Mouse (Mus musculus) gastrocnemius, postnatal 36 days (tissue): ENCODE results near the gene Ifitm5. TPM values are rescaled to one million over a fixed set of nuclear protein-coding genes. Genes with fewer than 3 reads are reported as not detected.
A peak's percentile ranks its signal among the peaks of the same experiment; 100 is the strongest.

Source experiments
- DNase-seq, 2 experiments: peaks; one replicate each; pipeline ENCODE4 v3.0.0; 2022
- intact Hi-C: fragments of 180-260 bp; cut with DNase I; formaldehyde crosslinking; loops from one replicate; pipeline ENCODE4 v1.15.1; 2025
- total RNA-seq, 2 experiments: library from RNA; stranded (reverse); gene quantifications; 2 replicates each; pipeline ENCODE4 v1.2.3; 2021

Gene Ifitm5
- total RNA-seq, 2 experiments from 2014 or later, result 0.35 TPM; not detected in 1

DNA sequence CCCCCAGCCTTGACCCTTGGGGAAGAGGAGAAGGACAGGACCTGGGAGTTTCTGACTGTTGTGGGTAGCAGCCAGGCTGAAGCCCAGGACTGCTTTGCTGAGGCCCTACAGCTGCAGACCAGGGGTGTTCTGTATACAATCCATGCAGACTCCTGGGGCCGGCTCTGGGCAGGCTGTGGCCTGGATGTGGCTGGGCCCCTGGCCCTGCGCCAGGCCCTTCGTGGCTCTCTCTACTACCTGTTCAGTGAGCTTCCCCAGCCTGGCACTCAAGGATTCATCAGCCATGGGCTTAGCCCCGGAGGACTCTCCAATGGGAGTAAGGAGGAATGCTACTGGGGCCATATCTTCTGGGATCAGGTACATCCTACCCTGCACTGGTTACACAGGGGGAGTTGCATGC, 6.7 kb downstream of the Ifitm5 start:
- DNase-seq, result no peak
- intact Hi-C loops, result no loop called here

DNA sequence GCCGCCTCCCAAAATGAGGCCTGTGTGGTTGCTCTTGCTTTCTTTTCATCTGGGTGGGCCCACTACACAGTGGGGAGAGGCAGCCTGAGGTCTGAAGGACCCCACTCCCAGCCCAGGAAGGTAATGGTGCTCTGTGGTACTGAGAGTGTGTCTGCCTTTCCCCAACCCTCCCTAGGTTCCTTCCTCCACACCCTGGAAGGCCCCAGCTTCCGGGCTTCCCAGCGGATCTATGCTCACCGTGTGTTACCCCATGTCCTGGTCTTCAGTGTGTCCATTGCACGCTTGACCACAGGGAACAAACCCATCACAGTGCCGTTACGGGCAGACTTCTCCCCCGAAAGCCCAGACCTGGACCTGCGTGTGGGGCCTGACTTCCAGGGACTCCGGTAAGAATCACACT, 7.3 kb downstream of the Ifitm5 start:
- intact Hi-C loops, result no loop called here
- no peak for DNase-seq

DNA sequence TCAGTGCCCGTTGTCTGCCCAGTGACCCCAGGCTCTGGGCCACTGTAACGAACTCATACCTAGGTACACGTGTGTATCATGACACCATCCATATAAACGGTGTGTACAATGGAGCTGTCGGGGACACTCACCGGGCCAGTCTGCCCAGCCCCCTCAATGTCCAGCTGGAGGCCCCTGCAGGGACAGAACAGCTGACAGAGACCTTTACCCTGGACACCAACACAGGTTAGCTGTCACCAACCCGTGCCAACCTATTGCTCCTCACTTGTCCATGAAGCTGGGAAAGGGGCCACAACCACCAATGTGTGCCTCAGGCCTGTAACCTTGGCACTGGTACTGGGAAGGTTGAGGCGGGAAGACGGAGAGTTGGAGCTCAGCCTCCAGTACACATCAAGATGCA, 7.8 kb downstream of the Ifitm5 start:
- intact Hi-C loops, result no loop called here
- no peak for DNase-seq

DNA sequence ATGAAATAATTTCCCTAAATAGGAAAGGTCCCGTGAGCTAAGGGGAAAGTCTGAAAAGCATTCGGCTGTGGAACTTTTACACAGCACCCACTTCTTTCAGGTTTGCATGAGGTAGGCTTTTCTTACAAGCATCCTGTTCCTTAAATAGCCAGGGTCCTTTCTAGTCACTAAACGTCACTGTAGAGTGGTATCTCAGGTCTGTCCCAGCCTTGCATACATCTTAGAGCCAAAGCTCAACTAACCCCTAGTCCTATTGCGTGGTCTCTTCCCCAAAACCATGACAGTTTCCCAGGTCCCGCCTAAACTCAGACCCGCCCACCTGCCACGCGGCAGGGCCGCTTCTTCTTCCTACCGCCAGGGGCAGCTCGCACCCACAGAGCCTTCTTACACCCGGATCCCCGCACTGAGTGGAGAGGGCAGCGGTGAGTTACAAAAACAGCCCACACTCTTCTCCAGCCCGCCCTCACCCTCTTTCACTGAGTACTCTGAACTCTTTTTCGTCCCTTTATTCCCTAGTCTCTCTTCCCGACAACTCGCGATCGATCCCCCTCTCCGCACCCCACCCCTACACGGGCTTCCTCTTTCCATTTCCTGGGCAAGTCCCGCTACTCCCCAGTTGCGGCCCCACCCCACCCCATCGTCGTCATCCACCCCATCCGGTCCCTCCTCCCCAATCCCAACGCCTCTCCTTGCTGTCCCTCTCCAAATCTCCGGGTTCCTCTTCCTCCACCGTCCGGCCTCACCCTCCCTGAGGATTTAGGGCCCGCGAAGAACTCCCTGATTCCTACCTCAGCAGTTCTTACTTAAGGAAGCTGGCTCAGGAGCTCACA, 8.7 kb downstream of the Ifitm5 start, which contains the start of gene Pgghg:
TSS of gene Pgghg (plus strand) at position 170 of the 830 bp plus-strand sequence.
- intact Hi-C loops, result no loop called here
- peak; percentile 80 to 89 for DNase-seq

DNA sequence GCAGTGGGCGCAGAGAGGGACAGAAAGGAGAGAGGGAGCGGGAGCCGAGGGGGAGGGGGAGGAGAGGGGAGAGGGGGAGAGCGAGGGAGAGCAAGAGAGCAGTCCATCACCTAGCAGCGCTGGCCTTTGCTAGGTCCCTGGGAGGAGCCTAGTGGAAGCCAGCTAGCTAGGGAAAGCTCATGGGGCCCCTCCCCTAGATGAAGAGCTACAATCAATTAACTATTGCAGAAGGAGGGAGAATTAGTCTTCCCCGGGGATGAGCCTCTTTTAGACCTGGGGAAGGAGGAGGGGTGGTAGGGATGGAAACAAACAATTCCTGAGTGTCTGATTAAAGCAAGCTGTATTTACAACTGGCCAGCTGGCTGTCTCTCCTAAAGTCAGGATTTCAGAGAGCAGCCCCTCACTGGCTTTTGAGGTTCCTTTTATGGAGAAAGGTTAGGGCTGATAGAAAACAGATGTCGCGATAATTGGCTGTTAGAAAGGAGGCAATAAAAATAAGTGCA, 10.4 kb downstream of the Ifitm5 start:
- no peak for DNase-seq
- intact Hi-C loops, result no loop called here

DNA sequence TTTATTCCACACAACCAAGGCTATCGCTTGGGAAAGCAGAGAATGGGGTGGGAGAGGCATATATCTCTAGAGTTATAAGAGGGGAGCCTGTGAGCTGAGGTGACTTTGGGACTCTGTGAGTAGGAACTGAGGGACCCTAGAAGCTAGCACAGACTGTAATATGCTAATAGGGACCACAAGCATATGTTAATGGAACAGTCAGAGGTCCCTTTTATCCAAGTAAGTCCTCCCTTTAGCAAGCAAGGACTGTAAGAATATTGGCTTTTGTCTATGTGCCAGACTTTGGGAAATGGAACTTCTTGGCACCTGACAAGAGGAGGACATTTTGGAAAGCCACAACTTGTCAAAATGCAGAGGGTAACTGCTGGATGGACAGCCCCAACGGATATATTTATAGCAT, 11.2 kb downstream of the Ifitm5 start:
- intact Hi-C loops, result no loop called here
- no peak for DNase-seq

DNA sequence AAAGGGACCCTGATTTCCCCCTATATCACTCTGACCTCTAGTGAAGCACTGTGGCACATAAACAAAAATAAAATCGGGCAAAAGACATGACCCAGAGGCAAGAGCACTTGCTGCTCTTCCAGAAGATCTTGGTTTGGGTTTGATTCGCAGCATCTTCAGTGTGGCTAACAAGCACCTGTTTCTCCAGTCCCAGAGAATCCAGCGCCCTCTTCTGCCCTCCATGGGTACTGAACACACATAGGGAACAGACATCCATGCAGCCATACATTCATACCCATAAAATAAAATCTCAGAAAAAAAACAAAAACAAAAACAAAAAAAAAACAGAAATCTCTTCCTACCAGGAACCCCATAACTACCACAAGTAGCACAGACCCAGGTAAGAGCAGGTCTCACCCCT, 11.7 kb downstream of the Ifitm5 start:
- intact Hi-C loops, result no loop called here
- no peak for DNase-seq

DNA sequence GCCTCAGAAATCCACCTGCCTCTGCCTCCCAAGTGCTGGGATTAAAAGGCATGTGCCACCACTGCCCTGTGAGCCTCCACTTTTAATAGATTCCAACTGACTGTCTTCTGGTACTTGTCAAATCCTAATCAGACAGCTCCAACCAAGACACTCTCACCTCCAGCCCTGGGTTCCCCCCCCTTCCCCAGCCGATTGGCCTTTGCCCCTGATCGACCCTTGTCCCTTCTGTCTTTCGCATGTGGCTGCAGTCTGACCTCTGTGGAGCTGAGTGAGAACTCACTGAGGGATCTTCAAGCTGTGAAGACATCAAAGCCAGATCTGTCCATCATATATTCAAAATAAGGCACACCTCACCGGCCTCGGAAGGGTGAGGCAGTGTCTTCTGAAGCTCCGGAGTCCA, 22.9 kb downstream of the Ifitm5 start:
- DNase-seq, result no peak
- intact Hi-C loops, result no loop called here

DNA sequence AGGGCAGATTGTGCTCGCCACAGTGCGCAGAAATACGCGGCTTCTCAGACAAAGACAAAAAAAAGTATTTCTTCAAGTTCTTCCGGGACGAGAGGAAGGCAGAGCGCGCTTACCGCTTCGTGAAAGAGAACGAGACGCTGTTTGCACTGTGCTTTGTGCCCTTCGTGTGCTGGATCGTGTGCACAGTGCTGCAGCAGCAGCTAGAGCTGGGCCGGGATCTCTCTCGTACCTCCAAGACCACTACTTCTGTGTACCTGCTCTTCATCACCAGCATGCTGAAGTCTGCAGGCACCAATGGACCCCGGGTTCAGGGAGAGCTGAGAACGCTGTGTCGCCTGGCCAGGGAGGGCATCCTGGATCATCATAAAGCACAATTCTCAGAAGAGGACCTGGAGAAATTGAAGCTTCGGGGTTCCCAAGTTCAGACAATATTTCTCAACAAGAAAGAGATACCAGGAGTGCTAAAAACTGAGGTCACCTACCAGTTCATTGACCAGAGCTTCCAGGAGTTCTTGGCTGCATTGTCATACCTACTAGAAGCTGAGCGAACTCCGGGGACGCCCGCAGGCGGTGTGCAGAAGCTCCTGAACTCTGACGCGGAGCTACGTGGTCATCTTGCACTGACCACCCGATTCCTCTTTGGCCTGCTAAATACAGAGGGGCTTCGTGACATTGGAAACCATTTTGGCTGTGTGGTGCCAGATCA, 26.9 kb downstream of the Ifitm5 start:
- no peak for DNase-seq
- intact Hi-C loops, result no loop called here

DNA sequence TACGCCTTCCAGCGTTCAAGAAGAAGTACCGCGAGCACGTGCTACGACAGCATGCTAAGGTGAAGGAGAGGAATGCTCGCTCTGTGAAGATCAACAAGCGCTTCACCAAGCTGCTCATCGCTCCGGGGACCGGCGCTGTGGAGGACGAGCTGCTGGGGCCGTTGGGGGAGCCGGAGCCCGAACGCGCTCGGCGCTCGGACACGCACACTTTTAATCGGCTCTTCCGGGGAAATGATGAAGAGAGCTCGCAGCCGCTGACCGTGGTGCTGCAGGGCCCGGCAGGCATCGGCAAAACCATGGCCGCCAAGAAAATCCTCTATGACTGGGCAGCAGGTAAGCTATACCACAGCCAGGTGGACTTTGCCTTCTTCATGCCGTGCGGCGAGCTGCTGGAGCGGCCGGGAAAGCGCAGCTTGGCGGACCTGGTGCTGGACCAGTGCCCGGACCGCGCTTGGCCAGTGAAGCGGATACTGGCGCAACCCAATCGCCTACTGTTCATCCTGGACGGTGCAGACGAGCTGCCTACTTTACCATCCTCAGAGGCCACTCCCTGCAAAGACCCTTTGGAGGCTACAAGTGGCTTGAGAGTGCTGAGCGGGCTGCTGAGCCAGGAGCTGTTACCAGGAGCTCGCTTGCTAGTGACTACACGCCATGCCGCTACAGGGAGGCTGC, 27.6 kb downstream of the Ifitm5 start:
- intact Hi-C loops, result no loop called here
- DNase-seq, result peak in 1 of 2 experiments; percentile 47

DNA sequence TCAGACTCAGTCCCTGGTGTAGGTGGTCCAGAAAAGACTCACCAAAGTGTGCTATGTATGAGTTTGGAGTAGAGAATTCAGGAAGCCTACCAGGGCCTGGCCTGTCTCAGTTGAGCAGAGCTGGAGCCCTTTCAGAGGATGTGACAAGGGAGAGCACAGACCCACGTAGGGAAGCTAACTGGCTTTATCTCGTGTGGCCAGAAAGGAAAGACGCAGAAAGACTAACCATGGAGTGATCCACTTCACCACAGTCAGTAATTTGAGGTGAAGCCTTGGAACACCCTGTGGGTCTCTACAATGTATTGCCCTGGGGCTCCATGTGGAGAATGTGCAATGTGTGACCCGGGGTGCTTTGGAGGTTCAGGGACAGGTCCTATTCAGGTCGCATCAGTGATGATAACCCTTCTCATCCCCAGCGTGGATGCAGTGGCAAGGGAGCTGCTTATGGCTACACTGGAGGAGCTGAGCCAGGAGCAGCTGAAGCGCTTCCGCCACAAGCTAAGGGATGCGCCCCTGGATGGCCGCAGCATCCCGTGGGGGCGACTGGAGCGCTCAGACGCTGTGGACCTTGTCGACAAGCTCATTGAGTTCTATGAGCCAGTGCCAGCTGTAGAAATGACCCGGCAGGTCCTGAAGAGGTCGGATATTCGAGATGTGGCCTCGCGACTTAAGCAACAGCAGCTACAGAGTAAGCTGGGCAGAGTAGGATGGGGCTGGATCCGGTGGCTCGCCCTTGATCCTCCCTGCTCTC, 28.7 kb downstream of the Ifitm5 start:
- intact Hi-C loops, result no loop called here

DNA sequence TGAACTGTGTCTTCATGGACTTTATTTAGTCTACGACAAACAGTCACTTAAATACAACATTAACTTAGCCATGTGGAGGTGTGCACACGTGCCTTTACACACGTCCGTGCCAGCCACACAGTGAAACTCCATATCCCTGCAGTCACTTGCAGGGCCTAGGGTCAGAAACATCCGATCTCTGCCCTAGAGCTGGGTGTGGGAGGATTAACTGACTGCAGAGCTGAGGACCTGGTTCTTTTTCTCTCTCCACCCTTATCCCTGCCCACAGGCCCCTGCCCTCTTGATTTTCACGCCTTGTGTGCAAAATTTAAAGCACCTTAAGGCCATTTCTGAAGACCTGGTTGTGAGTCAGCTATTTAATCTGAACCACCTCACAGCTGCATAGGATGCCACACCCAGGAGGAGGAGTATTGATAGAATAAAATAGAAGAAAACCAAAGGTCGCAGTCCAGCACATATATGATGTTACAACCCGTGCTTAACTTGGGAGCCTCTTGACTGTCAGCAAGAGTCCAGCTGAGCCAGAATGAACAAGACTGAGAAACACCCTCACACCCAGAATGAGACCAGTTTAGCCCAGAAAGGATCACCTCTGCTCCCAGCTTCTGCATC, 29.6 kb downstream of the Ifitm5 start, which contains the start of gene Nlrp6:
TSS of gene Nlrp6 (plus strand) at position 485 of the 612 bp plus-strand sequence.
- no peak for DNase-seq
- intact Hi-C loops, result no loop called here

More for the DNA sequence above, 28.7 kb downstream of the Ifitm5 start:
- no peak for DNase-seq

DNA sequence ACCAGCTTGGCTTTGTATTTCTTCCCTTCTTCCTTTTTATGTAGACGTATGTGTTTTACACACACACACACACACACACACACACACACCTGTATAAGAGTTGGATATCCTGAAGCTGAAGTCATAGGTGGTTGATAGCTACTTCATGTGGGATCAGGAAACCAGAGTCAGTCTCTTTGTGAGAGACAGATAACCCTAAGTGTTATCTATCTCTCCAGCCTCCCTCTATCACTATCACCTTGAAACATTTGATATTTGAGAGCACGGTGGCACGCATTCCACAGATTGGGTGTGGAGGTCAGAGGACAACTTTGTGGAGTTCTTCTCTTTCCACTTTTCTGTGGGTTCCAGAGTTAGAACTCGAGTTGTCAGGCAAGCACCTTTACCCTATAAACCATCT, 30.2 kb downstream of the Ifitm5 start:
- intact Hi-C loops, result no loop called here
- DNase-seq, result no peak

DNA sequence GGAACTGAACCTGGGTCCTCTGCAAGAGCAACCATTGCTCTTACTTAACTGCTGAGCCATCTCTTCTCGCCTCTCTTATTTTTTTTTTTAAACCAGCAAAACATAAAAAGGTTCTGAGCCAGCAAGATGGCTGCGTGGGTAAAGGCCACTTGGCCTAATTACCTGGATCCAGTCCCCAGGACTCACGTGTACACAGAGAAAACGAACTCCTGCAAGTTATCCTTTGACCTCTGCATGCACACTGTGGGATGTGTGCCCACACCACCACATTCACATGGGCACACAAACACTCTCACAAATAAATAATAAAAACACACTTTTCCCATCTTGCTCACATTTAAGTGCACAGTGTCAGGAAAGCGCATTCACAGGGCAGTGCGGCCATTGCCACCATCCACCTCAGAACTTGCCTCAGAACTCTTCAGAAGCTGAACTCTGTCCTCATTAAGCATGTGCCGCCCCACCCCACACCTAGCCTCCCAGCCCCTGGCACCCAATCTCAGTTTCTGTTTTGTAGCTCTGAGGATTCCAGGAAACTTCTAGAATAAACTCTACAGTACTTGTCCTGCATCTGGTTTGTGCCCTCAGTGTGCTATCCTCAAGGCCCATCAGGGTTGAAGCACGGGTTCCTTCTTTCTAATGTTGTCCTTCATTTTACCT, 35.9 kb downstream of the Ifitm5 start:
- no peak for DNase-seq
- intact Hi-C loops, result no loop called here

DNA sequence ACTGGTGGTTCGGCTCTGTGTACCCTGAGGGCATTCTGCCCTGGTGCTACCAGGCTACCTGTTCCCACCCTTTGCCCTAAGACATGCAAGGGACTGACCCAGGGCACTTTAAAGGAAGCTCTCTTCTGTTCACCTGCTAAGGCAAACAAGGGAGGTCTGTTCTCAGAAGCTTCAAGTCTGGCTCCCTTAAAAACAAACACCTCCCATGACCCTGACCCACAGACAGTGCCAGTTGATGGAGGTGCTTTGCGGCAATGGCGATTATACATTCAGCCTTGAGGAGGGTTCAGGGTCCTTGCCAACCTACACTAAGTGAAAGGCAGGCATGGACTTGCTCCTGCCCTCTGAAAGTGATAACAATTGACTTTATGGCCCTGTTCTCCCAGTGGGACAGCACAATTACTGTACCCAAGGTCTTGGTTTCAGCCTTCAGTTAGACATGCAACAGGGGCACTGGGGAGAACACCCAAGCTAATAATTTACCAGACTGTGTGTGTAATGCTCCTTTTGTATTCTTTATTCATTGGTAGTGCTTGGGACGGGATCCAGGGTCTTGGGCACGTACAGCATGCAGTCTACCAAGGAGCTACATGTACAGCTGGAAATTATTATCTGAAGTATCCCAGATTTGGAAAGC, 37.1 kb downstream of the Ifitm5 start:
- DNase-seq, result no peak
- intact Hi-C loops, result no loop called here

DNA sequence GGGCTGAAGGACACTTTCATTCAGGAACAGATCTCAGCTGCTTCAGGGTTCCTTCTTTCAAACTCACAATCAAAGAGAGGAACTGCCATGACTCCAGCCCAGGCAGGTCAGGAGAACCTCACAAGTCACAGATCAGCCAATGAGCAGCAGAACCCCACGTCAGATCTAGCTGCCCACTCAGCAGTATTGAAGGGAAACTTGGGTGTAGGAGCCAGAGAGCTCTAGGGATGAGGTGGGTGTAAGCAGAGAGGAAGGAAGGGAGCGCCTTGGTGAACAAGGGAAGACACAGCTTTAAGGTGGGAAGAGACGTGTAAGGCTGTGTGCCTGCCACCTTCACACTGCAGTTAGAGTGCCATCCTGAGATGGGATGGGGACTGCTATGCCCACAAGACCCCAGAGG, 37.8 kb downstream of the Ifitm5 start:
- no peak for DNase-seq

DNA sequence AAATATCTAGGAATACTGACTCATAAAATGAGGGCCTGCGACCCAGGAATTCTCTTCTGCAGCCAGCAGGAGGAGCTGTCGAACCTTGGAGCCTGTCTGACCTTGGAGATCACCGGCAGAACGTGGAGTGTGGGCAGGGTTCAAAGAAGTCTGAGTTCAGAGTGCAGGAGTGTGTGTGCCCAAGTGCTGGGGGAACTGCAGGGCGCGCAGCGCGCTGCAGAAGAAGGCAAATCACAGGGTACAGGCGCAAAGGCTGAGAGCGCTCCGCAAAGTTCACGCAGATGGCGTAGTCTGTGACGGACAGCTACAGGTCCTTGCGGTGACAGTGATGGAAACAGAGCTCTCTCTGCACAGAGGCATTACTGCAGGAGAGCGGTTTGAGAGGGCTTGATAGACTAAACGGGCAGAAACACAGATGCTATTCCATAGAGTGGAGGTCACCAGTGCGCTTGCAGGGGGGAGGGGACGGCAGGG, 41.4 kb downstream of the Ifitm5 start:
- intact Hi-C loops, result loop anchor here (2.0 to 5.0 kb wide), 3 partner anchors 99 to 159 kb away; no protein-coding TSS in a partner anchor

More for the DNA sequence above, 37.8 kb downstream of the Ifitm5 start:
- intact Hi-C loops, result no loop called here

DNA sequence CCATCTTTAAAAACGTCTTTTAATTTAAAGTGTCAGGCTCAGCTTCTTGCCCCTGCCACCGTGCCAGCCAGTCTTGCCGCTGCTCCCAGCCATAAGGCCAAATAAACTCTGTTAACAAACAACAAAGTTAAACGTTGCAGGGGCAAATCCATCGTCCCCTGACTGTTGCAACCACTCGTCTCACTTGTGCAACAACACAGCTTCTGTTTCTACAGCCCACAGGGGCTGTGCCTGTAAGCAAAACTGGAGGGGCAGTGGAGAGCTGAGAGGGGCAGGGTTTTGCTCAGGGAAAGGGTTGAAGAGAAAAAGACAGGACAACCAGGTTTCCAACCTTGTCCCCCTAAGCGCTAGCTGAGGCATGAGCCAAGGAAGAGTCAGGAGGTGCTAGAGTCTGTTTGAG, 41.9 kb downstream of the Ifitm5 start:
- intact Hi-C loops, result loop anchor here (2.0 to 5.0 kb wide), 3 partner anchors 99 to 159 kb away; no protein-coding TSS in a partner anchor

More for the DNA sequence above, 41.4 kb downstream of the Ifitm5 start:
- DNase-seq, result peak; percentile 64 to 70

More for the DNA sequence above, 41.9 kb downstream of the Ifitm5 start:
- DNase-seq, result no peak
